Mouse (Mus musculus) CH12.LX (cell line): ENCODE data around the gene Scaf4. TPM values are rescaled to one million over a fixed set of nuclear protein-coding genes. Genes with fewer than 3 reads are reported as not detected.
A peak's percentile ranks its signal among the peaks of the same experiment; 100 is the strongest.

ENCODE experiments used
- DNase-seq: peaks from one replicate; pipeline ENCODE4 v3.0.0-alpha.2; 2013; ENCODE audit errors: extremely low read depth
- H3K27ac ChIP-seq: 2 replicates; pipeline ENCODE4 v1.5.1; 2012; ENCODE audit warnings: low read depth, mild to moderate bottlenecking, control low read depth, moderate library complexity; ENCODE audit not compliant: insufficient read depth
- H3K27me3 ChIP-seq: replicated peaks from 2 replicates; pipeline ENCODE3; 2012; ENCODE audit warnings: inconsistent platforms
- H3K36me3 ChIP-seq, 2 experiments: replicated peaks in 1 of 2; 2 replicates each; pipeline versions ENCODE3 to v1.6.1; 2012; ENCODE audit warnings: inconsistent platforms in 1 of 2, low read length in 1 of 2, mild to moderate bottlenecking in 1 of 2, mixed read lengths in 1 of 2, moderate library complexity in 1 of 2; ENCODE audit not compliant: control insufficient read depth in 1 of 2, insufficient read depth in 1 of 2
- H3K4me1 ChIP-seq, 2 experiments: 2 replicates each; pipeline ENCODE4 v1.6.1; 2012; ENCODE audit warnings: inconsistent platforms in 1 of 2, moderate library complexity in 1 of 2; ENCODE audit not compliant: insufficient read depth in 2 of 2, control insufficient read depth in 1 of 2
- H3K4me2 ChIP-seq: 2 replicates; pipeline ENCODE4 v1.6.1; 2012; ENCODE audit warnings: low read depth, mild to moderate bottlenecking, control low read depth; ENCODE audit not compliant: poor library complexity, insufficient read depth, severe bottlenecking
- H3K4me3 ChIP-seq, 3 experiments: fragments of 150-350 bp in 1 of 3; sonication (generic) in 1 of 3; replicated peaks in 1 of 3; 2 replicates each; pipeline versions ENCODE3 to v1.5.1; 2011 to 2012; ENCODE audit warnings: low read depth in 2 of 3, low read length in 2 of 3, mild to moderate bottlenecking in 2 of 3, moderate library complexity in 2 of 3, control low read depth in 1 of 3, improper control_type of control experiment in 1 of 3, inconsistent platforms in 1 of 3, mixed read lengths in 1 of 3; ENCODE audit not compliant: poor library complexity in 1 of 3
- H3K79me2 ChIP-seq: replicated peaks from 2 replicates; pipeline ENCODE4 v1.6.1; 2012; ENCODE audit warnings: mild to moderate bottlenecking, moderate library complexity; ENCODE audit not compliant: control insufficient read depth, poor library complexity, insufficient read depth, severe bottlenecking; ENCODE audit errors: extremely low read depth
- H3K9ac ChIP-seq: 2 replicates; pipeline ENCODE4 v1.6.1; 2012; ENCODE audit warnings: low read depth, mild to moderate bottlenecking, control low read depth, moderate library complexity; ENCODE audit not compliant: insufficient read depth
- H3K9me3 ChIP-seq: replicated peaks from 2 replicates; pipeline ENCODE3; 2012; ENCODE audit warnings: low read length, inconsistent platforms, mixed read lengths
- E2F4 ChIP-seq: IDR thresholded peaks from 2 replicates; pipeline ENCODE4 v1.6.1; 2011; ENCODE audit warnings: low read depth, low read length, improper control_type of control experiment; ENCODE audit not compliant: insufficient replicate concordance
- EP300 ChIP-seq: IDR thresholded peaks from 2 replicates; pipeline ENCODE4 v1.6.1; 2011; ENCODE audit warnings: low read length, improper control_type of control experiment
- ETS1 ChIP-seq: conservative IDR thresholded peaks from 2 replicates; pipeline ENCODE4 v1.6.1; 2012; ENCODE audit warnings: low read depth, mild to moderate bottlenecking, inconsistent platforms, low read length, improper control_type of control experiment, moderate library complexity
- GABPA ChIP-seq: IDR thresholded peaks from 2 replicates; pipeline ENCODE4 v1.6.1; 2012; ENCODE audit warnings: low read depth, low read length, improper control_type of control experiment, inconsistent platforms; ENCODE audit not compliant: insufficient replicate concordance
- IRF4 ChIP-seq: IDR thresholded peaks from 2 replicates; pipeline ENCODE4 v1.6.1; 2014; ENCODE audit warnings: low read depth, mild to moderate bottlenecking, inconsistent platforms, low read length, improper control_type of control experiment
- JUND ChIP-seq: conservative IDR thresholded peaks from 2 replicates; pipeline ENCODE4 v1.6.1; 2011; ENCODE audit warnings: low read depth, low read length, improper control_type of control experiment
- MAFK ChIP-seq: IDR thresholded peaks from 2 replicates; pipeline ENCODE4 v1.6.1; 2011; ENCODE audit warnings: low read length, improper control_type of control experiment; ENCODE audit not compliant: insufficient replicate concordance
- MAZ ChIP-seq: IDR thresholded peaks from 2 replicates; pipeline ENCODE4 v1.6.1; 2012; ENCODE audit warnings: low read depth, mild to moderate bottlenecking, inconsistent platforms, low read length, improper control_type of control experiment, moderate library complexity
- MXI1 ChIP-seq: IDR thresholded peaks from 2 replicates; pipeline ENCODE4 v1.6.1; 2011; ENCODE audit warnings: mild to moderate bottlenecking, low read depth, low read length, improper control_type of control experiment
- NELFE ChIP-seq: IDR thresholded peaks from 2 replicates; pipeline ENCODE4 v1.6.1; 2011; ENCODE audit warnings: low read depth, low read length, improper control_type of control experiment
- PAX5 ChIP-seq: IDR thresholded peaks from 2 replicates; pipeline ENCODE4 v1.6.1; 2012; ENCODE audit warnings: low read length, inconsistent platforms, mixed read lengths
- SIN3A ChIP-seq: IDR thresholded peaks from 2 replicates; pipeline ENCODE4 v1.6.1; 2012; ENCODE audit warnings: low read length, improper control_type of control experiment, inconsistent platforms
- TBP ChIP-seq: conservative IDR thresholded peaks from 2 replicates; pipeline ENCODE4 v1.6.1; 2011; ENCODE audit warnings: low read depth, low read length, improper control_type of control experiment
- TCF12 ChIP-seq: IDR thresholded peaks from 2 replicates; pipeline ENCODE4 v1.6.1; 2014; ENCODE audit warnings: low read depth, mild to moderate bottlenecking, inconsistent platforms, low read length, improper control_type of control experiment
- ZC3H11A ChIP-seq: IDR thresholded peaks from 2 replicates; pipeline ENCODE4 v1.6.1; 2012; ENCODE audit warnings: low read depth, mild to moderate bottlenecking, inconsistent platforms, low read length, improper control_type of control experiment
- ZMIZ1 ChIP-seq: IDR thresholded peaks from 2 replicates; pipeline ENCODE4 v1.6.1; 2012; ENCODE audit warnings: low read depth, mild to moderate bottlenecking, inconsistent platforms, low read length, improper control_type of control experiment
- ZNF384 ChIP-seq: IDR thresholded peaks from 2 replicates; pipeline ENCODE4 v1.6.1; 2012; ENCODE audit warnings: low read depth, low read length, improper control_type of control experiment, inconsistent platforms
- dilution Hi-C: fragments of 300-500 bp; cut with MboI; formaldehyde crosslinking; loops from 2 replicates; pipeline ENCODE4 v1.14.3; 2020; ENCODE audit warnings: low sequenced_read_pairs; ENCODE audit not compliant: extremely low pct_unique_long_range_greater_than_20kb, extremely low pct_ligation_motif_present
- in situ Hi-C: fragments of 300-500 bp; cut with MboI; formaldehyde crosslinking; loops from 3 replicates; pipeline ENCODE4 v1.14.3; 2019; ENCODE audit warnings: low sequenced_read_pairs, low pct_ligation_motif_present, low pct_unique_long_range_greater_than_20kb, mixed read lengths
- polyA plus RNA-seq: library from polyadenylated mRNA; unstranded; fragments of >175 nt; gene quantifications from 2 replicates; pipeline ENCODE4 v1.2.1, GENCODE M21; 2012; ENCODE audit warnings: low read depth; ENCODE audit not compliant: insufficient read length
- total RNA-seq, 2 experiments: library from RNA; depleted of rRNA; stranded (reverse); fragments of 300-350 nt in 1 of 2; fragments of >200 nt in 1 of 2; gene quantifications; 2 replicates each; pipeline ENCODE4 v1.2.3; 2012 to 2014

Scaf4 gene
- total and polyA plus RNA-seq, 3 experiments = 6.0 to 60.4 (median 17.5) TPM

DNA sequence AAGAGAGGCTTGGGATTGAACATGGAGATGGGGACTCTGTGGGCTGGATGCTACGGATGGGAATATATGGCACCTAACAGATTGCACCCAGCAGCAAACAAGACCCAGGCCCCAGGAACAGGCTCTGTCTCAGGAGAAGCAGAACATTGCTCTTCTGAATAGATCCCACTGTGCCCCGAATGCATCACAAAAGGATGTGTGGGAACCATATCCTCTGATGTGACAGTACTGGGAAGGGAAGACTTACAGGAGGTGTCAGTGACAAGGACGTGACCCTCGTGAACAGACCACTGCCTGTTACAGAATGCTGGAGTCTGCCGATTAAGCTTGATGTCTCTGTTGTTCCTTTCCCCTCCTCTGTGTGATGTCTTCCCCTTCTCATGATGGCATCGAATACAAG lies 48.2 kb upstream of the Scaf4 start:
- Histone ChIP-seq H3K4me2 (no peak overlapping the region), H3K9ac (no peak overlapping the region), H3K27me3 (peaks cover 53% of the 10 kb centered on the region), H3K27ac (no peak overlapping the region), H3K9me3 (no peaks in the 10 kb centered on the region), H3K79me2 (no peaks in the 10 kb centered on the region), H3K4me3 (no peak overlapping the region), H3K36me3 (no peaks in the 10 kb centered on the region), H3K4me1 (no peaks in the 10 kb centered on the region)
- dilution Hi-C loops (no loop called here), in situ Hi-C loops (no loop called here)
- DNase-seq = no peak
- no peak for TF ChIP-seq NELFE

DNA sequence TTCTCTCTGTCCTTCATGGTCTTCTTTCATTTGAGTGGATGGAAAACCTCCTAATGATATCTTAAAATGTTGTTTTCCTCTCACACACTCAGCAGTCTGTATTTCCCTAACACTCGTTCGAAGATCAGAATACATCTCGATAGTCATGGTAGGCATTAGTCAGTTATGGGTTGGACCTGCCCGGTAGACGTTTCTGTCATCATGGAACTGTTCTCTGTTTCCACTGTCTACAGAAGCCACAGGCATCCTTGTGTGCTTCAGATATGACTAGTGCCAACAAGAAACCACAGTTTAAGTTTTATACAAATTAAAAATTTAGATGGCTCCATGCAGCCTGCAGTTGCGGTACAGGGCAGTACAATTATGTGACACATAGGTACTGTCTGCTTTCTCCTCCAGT lies 46.7 kb upstream of the Scaf4 start:
- dilution Hi-C loops (no loop called here), in situ Hi-C loops (no loop called here)
- Histone ChIP-seq H3K4me2 (0 out of 2 replicates have a peak overlapping the region, but pooled peaks have one; percentile 8), H3K27me3 (peaks cover 46% of the 10 kb centered on the region), H3K27ac (no peak overlapping the region), H3K9ac (no peak overlapping the region), H3K9me3 (no peaks in the 10 kb centered on the region), H3K79me2 (no peaks in the 10 kb centered on the region), H3K36me3 (no peaks in the 10 kb centered on the region), H3K4me1 (no peaks in the 10 kb centered on the region), H3K4me3 (no peak overlapping the region)
- TF ChIP-seq MXI1 = no peak
- TF ChIP-seq PAX5 = no peak
- TF ChIP-seq ZMIZ1 = no peak
- no peak for TF ChIP-seq ETS1
- peak; percentile 45; the same call in 1 of the 2 replicates for TF ChIP-seq EP300
- TF ChIP-seq IRF4 = peak; percentile 45; the same call in 1 of the 2 replicates
- TF ChIP-seq ZC3H11A = no peak
- no peak for TF ChIP-seq E2F4
- TF ChIP-seq MAFK = no peak
- no peak for TF ChIP-seq TCF12
- no peak for TF ChIP-seq MAZ
- no peak for TF ChIP-seq TBP
- 0 out of 2 replicates have a peak, but pooled peaks have one; percentile 9 for TF ChIP-seq JUND
- no peak for TF ChIP-seq GABPA
- no peak for TF ChIP-seq SIN3A
- no peak for TF ChIP-seq ZNF384
- peak; percentile 24 for DNase-seq
